Mouse (Mus musculus): ENCODE results near the gene Nfib.

DNA sequence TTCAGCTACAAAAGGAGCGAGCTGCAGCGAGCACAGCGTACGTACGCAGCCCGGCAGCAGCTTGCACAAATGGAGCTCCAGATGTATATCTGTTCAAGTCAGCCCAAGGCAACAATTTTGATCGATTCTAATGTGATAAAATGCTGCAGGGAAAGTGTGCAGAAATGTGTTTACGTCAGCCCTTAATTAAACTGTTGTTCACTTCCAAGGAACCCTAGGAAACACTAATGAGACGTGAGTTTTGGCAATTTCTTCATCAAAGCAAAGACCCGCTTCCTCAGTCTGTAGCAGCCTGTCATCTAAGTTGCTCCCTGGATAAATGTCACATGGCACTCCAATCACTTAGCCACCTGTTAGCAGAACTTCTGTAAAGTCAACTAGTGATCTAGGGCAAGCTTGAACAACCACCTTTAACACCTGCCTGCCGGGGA lies 368.6 kb downstream of the Nfib start:
- TF ChIP-seq CTCF (IDR thresholded peaks at IDR 0.05; ENCODE audit: borderline replicate concordance, extremely low read depth, insufficient read depth, insufficient read length) (no peak), POLR2A (IDR thresholded peaks at IDR 0.05; ENCODE audit: borderline replicate concordance, extremely low read depth, insufficient read depth, insufficient read length, poor library complexity, severe bottlenecking) (no peak)
